In the genomic region with DNA sequence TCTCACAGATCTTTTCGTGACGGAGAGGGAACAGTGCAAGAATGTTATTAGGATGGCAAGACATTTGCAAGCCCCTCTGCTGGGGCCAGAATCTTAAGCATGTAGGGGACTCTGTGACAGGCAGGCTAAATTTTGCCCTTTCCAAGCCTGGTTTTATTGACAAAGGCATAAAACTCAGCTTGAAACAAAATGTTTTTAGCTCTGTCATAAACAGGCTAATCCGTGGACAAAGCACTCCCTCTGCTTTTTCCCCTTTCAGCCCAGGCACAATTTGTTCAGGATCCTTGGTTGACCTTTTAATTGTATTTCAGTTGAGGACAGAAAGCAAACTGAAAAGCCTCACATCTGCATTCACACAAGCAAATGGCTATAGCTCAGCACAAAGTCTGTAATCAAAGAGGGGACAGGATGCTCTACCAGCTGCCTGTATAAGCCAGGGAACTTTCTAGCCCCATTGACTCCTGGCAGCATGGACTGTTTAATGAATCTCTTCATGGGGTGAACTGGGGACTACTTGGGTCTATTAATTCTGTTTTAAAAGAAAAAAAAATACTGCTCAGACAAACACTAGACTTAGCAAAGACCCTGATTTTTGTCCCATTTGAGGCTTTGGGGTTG, we compare ENCODE assay signal across 25 mouse cellular contexts.
DNase-seq lines count a peak whose midpoint lies in the region; ATAC-seq and TF ChIP-seq lines count a peak whose summit lies in the region.
"Had no signal": no experiment of that assay in that cellular context is flagged by ENCODE, and none has a peak within 500 bp of the region (broad histone marks: within the 10 kb centered on the region; RNA-seq: fewer than 3 reads in every experiment).

No protein-coding gene starts in this region.

- no peak overlapping the region for H3K4me3 ChIP-seq in midbrain, embryonic 10.5 days
- no peak overlapping the region for H3K4me3 ChIP-seq in midbrain, embryonic 13.5 days (replicated peaks)
- H3K4me3 ChIP-seq: embryonic facial prominence, embryonic 12.5 days; forebrain, embryonic 12.5 days; gastrocnemius, adult 2 months; heart, embryonic 15.5 days; limb, embryonic 13.5 days; liver, embryonic 12.5 days; neural tube, embryonic 13.5 days had no signal

- H3K27ac ChIP-seq in midbrain, embryonic 10.5 days (replicated peaks), result peak overlapping the region; percentile 39; the same call in 1 of the 2 replicates
- no peak overlapping the region for H3K27ac ChIP-seq in midbrain, embryonic 13.5 days
- H3K27ac ChIP-seq: embryonic facial prominence, embryonic 12.5 days; forebrain, embryonic 12.5 days; gastrocnemius, adult 2 months; heart, embryonic 15.5 days; hindbrain, postnatal 0 days; limb, embryonic 13.5 days; liver, embryonic 12.5 days; neural tube, embryonic 13.5 days; stomach, postnatal 0 days had no signal

- peak; percentile 14 for DNase-seq in cerebellum, adult 9-10 months
- DNase-seq in cerebellum, adult 8-10 months, result no peak
- DNase-seq in midbrain, embryonic 10.5 days (ENCODE audit: low spot score), result peak; percentile 28
- DNase-seq in brain, embryonic 14.5 days (ENCODE audit: low read depth), result peak; percentile 11
- peak; percentile 14 for DNase-seq in embryo, embryonic 9.5 days (ENCODE audit: extremely low spot score)
- no peak for DNase-seq in right cerebral cortex, adult 2 months (ENCODE audit: low spot score in 2 of 2)
- DNase-seq in gastrocnemius, adult 8-10 months (ENCODE audit: low spot score in 2 of 2), result no peak
- DNase-seq: adrenal gland, postnatal 36 days; gastrocnemius, adult 2 months; heart, postnatal 36 days; kidney, postnatal 36 days; lung, adult 18-20 months; lung, postnatal 10 days; thymus, adult 2 months; thymus, postnatal 4 days had no signal

- peaks cover 15% of the 10 kb centered on the region for H3K27me3 ChIP-seq in midbrain, embryonic 10.5 days (ENCODE audit: low read depth, poor library complexity, severe bottlenecking)
- no peaks in the 10 kb centered on the region for H3K27me3 ChIP-seq in midbrain, embryonic 13.5 days
- H3K27me3 ChIP-seq: embryonic facial prominence, embryonic 12.5 days; forebrain, embryonic 12.5 days; heart, embryonic 15.5 days; limb, embryonic 13.5 days; liver, embryonic 12.5 days; neural tube, embryonic 13.5 days had no signal

- no peaks in the 10 kb centered on the region for H3K9me3 ChIP-seq in midbrain, embryonic 10.5 days (replicated peaks)
- no peaks in the 10 kb centered on the region for H3K9me3 ChIP-seq in midbrain, embryonic 13.5 days
- H3K9me3 ChIP-seq: embryonic facial prominence, embryonic 12.5 days; forebrain, embryonic 12.5 days; heart, embryonic 15.5 days; limb, embryonic 13.5 days; liver, embryonic 12.5 days; neural tube, embryonic 13.5 days had no signal

- no peak for ATAC-seq in midbrain, embryonic 13.5 days
- ATAC-seq: hindbrain, postnatal 0 days; intestine, embryonic 16.5 days; liver, embryonic 12.5 days had no signal

- H3K4me2 ChIP-seq in midbrain, embryonic 13.5 days (replicated peaks), result no peak overlapping the region
- H3K4me2 ChIP-seq: embryonic facial prominence, embryonic 12.5 days; forebrain, embryonic 12.5 days; heart, embryonic 15.5 days; limb, embryonic 13.5 days; liver, embryonic 12.5 days; neural tube, embryonic 13.5 days had no signal

- TF ChIP-seq POLR2A in brain, embryonic 14.5 days (IDR thresholded peaks at IDR 0.05; ENCODE audit: borderline replicate concordance, extremely low read depth, insufficient read depth, insufficient read length, poor library complexity, severe bottlenecking), result no peak

- no peak overlapping the region for H3K9ac ChIP-seq in midbrain, embryonic 13.5 days (replicated peaks)
- H3K9ac ChIP-seq: embryonic facial prominence, embryonic 12.5 days; forebrain, embryonic 12.5 days; heart, embryonic 15.5 days; limb, embryonic 13.5 days; liver, embryonic 12.5 days; neural tube, embryonic 13.5 days had no signal

- no peak for TF ChIP-seq CTCF in brain, embryonic 14.5 days (IDR thresholded peaks at IDR 0.05; ENCODE audit: borderline replicate concordance, extremely low read depth, insufficient read depth, insufficient read length)

- 39% methylated on average over 3 of the region's 3 CpGs for WGBS in midbrain, embryonic 10.5 days
- WGBS in midbrain, embryonic 13.5 days, result 21% methylated on average over 3 of the region's 3 CpGs

- H3K36me3 ChIP-seq in midbrain, embryonic 10.5 days, result no peaks in the 10 kb centered on the region
- no peaks in the 10 kb centered on the region for H3K36me3 ChIP-seq in midbrain, embryonic 13.5 days
- H3K36me3 ChIP-seq: embryonic facial prominence, embryonic 12.5 days; forebrain, embryonic 12.5 days; heart, embryonic 15.5 days; limb, embryonic 13.5 days; liver, embryonic 12.5 days; neural tube, embryonic 13.5 days had no signal

- peaks cover 17% of the 10 kb centered on the region for H3K4me1 ChIP-seq in midbrain, embryonic 10.5 days
- peaks cover 9% of the 10 kb centered on the region for H3K4me1 ChIP-seq in midbrain, embryonic 13.5 days (replicated peaks)
- H3K4me1 ChIP-seq: embryonic facial prominence, embryonic 12.5 days; heart, embryonic 15.5 days; limb, embryonic 13.5 days; liver, embryonic 12.5 days had no signal

Comparison
In these comparisons a context has a peak if more than half of its experiments do, and no peak if none do; other contexts are left out.
1. DNase-seq: peak in cerebellum, adult 9-10 months (single experiment), midbrain, embryonic 10.5 days (single experiment), brain, embryonic 14.5 days (single experiment) and embryo, embryonic 9.5 days (single experiment); none in cerebellum, adult 8-10 months (single experiment), right cerebral cortex, adult 2 months (0 of 2) and gastrocnemius, adult 8-10 months (0 of 2).